Mouse (Mus musculus): ENCODE results near the gene Hspa4.
A peak's percentile ranks its signal among the peaks of the same experiment; 100 is the strongest.
"Not testable (repeated sequence)": the region's sequence is repeated elsewhere in the genome, so short reads cannot be mapped to it uniquely, and the experiment has no call there.

Hspa4 gene

DNA sequence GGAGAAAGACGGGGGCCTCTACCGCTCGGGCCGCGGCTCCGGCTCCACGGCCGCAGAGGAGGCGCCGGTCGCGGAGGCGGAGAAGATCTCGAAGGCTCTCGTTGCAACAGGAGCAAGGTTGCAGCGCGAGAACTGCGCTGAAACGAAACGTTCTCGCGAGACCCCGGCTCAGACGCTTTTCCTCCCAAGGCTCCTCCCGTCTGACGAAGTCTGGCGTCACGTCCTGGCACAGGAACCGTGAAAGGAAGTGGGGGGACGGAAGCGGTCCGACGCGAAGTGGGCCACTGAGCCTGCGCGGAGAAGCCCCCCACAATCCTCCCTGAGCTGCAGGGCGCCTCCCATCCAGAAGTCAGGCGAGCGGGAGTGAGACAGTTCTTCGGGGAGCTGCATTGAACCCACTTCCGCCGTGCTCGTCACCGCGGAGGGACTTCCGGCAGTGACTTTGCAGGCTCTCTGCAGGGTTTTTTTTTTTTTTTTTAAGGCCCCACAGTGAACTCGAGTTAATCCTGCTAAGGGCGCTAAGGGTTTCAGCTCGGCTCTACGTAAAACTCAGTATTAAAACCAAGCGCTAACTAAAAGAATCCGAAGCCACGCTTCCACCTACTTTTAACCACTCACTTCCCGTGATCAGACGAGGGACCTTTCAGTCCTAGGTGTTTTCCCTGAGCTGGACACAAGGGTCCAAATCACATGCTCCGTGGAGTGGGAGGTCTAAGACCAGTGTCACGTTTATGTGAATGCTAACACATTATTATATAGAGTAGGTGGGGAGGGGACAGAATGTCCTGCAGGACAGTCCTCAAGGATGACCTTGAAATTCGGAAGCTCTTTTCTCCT lies at the start of gene Hspa4:
Hspa4 (minus strand) TSS at position 128 of the 837 bp plus-strand sequence.
- DNase-seq, result peak; percentile 97

DNA sequence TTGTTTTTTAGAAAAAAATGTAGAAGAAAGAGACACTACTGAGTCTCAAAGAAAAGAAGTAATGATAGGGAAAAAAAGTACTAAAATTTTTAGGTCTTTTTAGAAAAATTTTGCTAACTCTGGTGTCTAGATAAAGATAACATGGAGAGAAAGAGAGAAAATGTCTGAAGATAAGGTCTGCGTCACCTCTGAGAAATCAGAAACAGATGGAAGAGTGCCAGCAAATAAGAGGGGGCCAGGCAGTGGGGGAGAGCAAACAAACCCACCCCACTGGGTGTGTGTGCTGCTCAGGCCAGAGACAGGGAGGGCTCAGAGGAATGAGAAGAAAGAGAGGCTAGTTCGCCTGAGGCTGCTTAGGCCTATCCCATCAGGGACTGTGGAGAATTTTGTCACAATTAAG lies 45.5 kb upstream of the Hspa4 start:
- DNase-seq, result no peak

DNA sequence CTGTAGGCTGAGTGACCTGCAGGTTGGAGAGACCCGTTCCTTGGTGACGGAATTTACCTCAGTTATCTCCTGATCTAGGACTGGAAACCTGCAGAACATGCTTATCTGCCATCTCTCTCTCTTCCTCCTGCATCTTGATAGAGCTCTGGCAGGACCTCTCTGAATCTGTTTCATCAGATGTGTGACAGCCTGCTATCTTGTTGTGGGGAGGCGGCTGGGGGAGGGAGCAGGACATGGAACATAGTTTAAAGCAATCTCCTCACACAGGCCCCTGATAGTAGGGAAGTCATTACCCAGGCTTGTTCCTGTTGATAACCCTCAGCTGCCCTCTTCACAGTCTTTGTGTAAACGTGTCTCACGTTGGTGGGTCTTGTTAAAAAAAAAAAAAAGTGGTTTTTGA lies 45.1 kb upstream of the Hspa4 start:
- peak; percentile 44 for DNase-seq

DNA sequence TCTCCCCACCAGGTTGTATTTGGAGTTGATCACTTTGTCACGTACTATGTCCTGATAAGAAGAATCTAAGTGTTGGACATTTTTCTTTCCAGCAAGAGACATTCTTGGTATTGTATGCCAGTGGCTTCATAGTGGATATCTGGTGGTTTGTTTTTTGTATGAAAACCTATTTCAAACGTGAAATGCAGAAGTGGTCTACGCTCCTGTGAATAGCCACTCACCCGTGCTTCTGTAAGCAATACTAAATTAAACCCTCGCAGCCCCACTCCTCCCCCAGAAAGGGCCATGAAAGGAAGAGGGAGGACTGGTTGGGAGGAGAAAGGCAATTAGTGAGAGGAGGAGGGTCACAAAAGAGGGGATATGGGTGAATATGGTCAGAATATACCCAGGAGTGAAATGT lies 42.5 kb upstream of the Hspa4 start:
- no peak for DNase-seq

DNA sequence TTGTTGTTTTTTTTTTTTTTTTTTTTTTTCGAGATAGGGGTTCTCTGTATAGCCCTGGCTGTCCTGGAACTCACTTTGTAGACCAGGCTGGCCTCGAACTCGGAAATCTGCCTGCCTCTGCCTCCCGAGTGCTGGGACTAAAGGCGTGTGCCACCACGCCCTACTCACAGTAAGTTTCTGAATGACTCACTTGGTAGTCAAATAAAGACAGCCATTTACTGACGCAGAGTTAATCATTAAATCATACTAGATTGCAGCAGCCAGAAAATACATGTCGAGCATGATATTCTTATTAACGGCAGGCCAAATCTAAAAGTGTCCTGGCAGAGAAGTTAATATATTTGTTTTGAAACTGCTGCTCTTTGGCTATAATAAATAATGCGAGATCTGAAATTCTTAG lies 40.8 kb upstream of the Hspa4 start:
- DNase-seq, result not testable (repeated sequence)

DNA sequence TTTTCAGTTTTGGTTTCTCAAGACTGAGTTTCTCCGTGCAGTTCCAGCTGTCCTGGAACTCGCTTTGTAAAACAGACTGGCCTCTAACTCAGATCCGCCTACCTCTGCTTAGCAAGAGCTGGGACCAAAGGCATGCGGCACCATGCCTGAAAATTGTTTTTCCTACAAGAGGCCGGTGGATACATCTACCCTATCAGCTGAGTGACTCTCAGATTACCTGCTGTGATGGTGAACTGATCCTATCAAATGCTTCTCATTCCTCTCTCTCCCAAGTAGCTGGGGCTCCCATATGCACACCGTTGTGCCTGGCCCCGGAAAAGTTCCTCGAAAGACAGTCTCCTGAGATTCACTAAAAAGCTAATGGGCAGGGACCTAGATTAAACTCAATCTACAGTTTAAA lies 37.4 kb upstream of the Hspa4 start:
- no peak for DNase-seq

DNA sequence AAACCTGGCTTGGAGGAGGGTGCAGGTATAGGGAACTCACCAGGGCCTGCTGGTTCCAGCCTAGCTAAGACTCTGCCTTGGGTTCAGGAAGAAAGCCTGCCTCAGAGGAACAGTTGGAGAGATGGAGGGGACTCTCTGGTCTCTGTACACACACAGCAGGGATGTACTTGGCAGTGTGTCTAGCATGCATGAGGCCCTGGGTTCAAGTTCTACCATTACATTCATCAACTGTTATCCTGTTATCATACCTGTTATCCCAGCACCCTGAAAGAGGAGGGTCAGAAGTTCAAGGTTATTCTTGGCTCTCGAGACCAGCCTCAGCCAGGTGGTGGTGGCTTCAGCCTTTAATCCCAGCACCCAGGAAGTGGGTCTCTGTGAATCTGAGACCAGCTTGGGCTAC lies 36.7 kb upstream of the Hspa4 start:
- no peak for DNase-seq

DNA sequence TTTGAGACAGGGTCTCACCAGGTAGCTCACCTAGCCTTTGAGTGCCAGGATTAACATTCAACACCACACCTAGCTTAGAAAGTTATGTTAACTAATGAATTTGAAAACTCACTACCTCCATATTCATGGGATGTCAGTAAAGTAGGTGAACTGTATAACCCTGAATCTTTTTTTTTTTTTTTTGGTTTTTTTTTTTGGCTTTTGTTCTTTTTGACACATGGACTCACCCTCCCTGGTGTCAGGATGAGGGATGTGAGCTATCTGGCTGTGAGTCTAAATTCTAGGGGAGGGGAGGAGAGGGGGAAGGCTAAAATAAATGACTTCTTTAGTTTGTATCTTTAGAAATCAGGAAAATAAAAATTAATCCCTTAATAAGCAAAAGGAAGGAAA lies 35.9 kb upstream of the Hspa4 start:
- no peak for DNase-seq

DNA sequence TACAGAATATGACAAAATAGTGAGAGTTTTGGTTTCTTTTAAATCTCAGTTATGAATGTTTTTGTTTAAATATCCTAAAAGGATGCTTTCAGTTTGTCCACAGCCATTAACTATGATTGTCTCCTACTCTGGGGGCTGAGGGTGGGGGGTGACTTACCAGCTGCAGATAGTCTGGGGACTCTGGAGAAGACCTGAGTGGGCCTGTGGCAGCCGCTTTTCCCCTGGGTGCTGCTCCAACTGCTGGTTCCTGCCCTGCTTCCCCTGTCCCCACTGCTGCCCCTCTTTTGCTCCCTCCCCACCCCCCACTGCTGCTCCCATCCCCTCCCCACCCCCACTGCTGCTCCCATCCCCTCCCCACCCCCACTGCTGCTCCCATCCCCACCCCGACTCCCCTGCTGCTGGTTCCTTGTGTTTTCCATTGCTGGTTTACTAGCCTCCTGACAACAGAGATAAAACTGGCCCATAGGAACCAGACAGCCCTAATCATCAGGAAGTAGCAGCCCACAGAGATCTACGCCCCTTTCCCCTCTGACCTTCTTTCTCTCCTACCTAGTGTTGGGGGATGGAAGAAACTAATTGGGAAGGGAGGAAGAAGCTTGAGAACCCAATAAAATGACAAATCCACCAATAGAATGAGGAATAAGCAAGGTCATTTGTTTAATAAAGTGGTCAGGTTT lies 35.4 kb upstream of the Hspa4 start:
- DNase-seq, result no peak

DNA sequence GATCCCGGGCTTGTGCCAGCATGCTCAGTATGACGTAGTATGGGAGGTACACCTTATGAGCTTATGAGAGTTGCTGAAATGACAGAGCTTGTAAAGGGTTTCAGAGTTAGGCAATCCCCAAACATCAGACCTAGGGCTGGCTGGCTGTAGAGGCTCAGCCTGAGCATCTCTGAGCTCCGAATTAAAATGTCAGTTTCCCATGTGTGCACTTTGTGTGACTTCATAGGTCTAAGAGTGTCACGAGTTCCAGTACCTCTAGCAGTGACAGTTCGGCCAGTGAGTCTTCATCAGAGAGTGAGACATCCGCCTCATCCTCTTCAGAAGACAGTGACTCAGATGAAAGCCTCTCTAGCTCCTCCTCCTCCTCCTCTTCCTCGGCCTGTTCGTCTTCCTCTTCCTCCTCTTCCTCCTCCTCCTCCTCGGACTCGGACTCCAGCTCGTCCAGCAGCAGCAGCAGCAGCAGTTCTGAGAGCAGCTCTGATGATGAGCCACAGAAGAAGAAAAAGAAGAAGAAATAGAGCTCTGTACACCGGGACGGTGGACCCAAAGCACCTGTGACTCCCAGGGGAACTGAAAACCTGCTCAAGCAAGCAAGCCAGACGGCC lies 31.9 kb upstream of the Hspa4 start:
- DNase-seq, result no peak

DNA sequence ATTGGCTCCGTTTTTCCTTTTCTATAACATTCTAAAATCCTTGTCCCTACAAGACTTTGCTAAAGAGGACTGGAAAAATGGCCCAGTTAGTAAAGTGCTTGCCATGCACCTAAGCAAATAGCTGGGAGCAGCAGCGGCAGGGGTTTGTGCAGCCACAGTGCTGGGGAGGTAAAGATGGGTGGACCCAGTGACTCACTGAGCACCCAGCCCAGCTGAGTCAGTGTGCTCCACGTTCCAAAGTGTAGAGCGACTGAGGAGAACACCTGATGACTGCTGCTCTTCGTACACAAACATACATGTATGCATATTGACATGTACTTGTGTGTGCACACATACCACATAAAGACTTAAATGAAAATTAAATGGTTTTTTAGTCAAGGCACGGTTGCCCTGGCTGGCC lies 30.9 kb upstream of the Hspa4 start:
- DNase-seq, result no peak

DNA sequence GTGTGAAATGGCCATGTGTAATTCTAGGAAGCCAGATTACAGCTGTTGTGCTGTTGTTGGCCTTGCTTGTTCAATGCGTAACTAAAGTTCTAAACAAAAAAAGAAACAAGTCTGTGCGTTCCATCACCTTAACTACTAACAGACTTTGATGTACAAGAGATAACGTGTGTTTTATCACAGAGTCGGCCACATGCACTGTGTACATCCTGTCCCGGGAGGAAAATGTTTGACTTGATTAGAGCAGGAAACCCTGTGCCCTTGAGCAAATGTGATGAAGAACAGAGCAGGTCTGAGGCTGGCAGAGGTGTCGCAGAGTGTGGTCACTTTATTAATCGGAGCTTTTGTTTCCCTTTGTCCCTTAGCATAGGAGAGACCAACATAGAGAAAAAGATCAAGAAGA lies 30.1 kb upstream of the Hspa4 start:
- no peak for DNase-seq

DNA sequence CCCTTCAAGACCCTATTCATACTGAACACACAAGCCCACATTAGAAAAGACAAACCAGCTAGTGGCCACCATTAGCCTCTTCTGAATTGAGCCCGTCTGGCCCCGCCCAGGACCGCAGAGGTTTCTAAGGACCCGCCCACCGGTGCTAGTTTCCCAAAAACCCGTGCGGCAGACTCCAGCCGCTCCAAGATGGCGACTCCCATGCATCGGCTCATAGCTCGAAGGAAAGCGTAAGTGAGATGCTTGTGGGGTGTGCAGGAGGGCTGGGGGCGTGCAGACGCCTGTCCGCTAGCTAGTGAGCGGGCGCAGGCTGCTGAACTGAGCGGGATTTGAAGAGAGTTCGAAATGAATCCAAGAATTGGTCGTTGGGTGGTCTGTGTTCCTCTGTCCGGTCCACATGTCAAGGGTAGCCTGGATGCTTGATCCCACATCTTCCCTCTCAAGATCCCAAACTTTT lies 24.3 kb upstream of the Hspa4 start, which contains the start of gene Zcchc10:
Zcchc10 (plus strand) TSS at position 168 of the 457 bp plus-strand sequence.
- peak; percentile 90 for DNase-seq

DNA sequence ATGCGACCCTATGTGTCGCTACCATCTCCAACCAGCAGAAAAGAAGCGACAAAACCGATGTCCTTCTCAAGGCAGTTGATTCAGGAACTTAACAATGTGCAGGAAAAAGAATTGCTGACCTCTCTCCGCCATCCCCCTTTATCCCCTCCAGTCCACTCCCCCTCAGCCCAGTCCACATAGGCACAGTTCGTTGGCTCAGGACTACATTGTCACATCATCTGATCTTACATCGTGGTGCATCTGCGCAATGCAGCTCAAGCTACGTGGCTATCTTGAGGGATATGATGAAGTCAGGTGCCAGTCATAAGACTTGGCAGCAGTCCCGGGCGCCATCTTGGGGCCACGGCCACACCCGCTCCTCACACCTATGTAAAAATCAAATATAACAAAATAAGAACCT lies 19.6 kb upstream of the Hspa4 start:
- not testable (repeated sequence) for DNase-seq

DNA sequence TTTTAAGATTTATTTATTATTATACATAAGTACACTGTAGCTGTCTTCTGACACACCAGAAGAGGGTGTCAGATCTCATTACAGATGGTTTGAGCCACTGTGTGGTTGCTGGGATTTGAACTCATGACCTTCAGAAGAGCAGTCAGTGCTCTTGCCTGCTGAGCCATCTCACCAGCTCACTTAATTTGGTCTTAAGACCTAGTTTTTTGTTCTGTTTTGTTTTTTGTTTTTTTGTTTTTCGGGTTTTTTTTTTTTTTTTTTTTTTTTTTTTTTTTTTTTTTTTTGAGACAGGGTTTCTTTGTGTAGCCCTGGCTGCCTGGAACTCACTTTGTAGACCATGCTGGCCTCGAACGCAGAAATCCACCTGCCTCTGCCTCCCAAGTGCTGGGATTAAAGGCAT lies 18.3 kb upstream of the Hspa4 start:
- DNase-seq, result not testable (repeated sequence)

DNA sequence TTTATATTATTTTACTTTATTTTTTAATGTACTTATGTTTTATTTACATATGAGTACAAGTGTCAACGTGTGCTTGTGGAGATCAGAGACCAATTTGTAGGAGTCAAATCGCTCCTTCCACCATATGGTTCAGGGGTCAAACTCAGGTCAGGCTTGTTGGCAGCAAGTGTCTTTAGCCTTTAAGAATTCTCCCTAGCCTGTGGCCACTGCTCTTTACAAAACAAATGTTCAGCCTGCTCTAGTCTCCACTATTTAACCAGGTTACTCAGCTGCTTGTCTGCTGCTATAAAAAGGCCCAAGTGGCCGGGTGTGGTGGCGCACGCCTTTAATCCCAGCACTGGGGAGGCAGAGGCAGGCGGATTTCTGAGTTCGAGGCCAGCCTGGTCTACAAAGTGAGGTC lies 17.8 kb upstream of the Hspa4 start:
- DNase-seq, result no peak

DNA sequence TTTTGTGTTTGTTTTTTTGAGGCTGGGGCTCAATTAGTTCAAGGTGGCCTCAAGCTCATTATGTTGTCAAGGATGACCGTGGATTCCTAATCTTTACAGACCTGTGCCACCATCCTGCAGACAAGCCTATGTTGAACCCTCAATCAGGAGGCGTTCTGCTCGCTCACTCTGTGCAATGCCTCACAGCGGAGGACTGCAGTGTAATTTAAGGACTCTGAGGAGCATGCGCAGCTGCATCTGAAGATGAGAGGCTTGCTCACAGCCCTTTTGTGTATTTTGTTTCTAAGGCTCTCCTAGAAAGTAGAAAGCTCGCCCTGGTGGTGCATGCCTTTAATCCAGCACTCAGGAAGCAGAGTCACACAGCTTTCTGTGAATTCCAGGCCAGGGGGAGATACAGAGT lies 16.7 kb upstream of the Hspa4 start:
- no peak for DNase-seq

DNA sequence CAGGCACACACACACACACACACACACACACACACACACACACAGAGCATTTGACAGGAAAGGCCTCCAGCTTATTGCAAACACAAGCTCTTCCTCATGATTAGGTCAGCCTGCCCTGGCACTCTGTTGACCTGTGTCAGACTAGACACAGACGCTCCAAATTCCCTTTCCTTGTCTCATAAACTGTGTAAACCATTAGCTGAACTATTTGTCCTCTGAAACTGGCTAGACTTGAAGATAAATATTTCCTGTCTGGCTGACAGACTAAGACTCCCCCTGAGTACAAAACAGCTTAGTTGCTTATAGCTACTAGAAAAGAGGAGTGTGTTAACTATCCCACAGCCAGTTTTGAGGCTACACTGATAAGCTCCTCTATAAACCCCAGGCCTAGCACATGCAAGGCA lies 14.5 kb upstream of the Hspa4 start:
- DNase-seq, result no peak

DNA sequence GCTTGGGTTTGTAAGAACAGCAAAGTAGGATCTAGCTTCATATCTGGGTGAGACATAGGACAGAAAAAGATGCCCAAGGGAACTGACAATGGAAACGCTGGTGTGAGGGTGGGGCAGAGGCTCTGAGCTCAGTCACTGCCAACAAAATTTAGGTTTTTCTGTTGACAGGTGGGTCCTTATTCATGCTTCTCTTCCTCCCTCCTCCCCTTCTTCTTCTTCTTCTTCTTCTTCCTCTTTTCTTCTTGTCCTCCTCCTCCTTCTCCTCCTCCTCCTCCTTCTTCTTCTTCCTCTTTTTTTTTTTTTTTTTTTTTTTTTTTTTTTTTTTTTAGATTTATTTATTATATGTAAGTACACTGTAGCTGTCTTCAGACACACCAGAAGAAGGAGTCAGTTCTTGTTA lies 12.6 kb upstream of the Hspa4 start:
- DNase-seq, result not testable (repeated sequence)

DNA sequence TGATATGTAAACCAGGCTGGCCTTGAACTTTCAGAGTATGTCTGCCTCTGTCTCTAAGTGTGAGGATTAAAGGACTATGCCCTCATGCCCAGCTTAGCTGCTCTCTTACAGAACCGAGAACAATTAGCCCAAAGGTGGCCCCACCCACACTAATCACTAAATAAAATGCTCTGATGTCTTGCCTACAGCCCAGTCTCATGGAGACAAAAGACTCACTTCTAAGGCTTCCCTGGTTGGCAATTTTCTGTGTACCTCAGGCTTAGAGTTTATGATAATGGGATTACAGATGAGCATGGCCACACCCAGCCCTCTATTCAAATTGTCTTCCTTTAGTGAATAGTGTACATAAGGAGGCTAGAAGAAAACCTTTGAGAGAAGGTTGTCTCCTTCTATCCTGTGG lies 11.1 kb upstream of the Hspa4 start:
- no peak for DNase-seq

DNA sequence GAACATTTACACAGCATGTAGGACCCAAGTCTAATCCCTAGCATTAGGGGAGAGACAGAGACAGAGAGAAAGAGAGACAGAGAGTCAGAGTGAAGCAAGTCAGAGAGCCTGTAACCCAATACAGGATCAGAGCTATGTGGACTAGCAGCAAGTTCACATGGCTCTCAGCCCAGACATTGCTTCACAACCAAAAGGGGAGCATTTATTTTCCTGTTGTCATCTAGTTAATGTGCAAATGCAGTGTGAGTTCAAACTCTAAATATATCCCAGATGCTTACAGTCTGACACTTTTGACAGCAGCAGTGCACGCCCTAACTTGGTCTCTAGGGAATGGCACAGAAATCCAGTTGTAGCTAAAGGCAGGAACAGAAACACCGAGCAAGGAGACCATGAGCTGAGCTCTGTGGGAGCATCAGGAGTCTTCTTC lies 8.6 kb upstream of the Hspa4 start:
- no peak for DNase-seq

DNA sequence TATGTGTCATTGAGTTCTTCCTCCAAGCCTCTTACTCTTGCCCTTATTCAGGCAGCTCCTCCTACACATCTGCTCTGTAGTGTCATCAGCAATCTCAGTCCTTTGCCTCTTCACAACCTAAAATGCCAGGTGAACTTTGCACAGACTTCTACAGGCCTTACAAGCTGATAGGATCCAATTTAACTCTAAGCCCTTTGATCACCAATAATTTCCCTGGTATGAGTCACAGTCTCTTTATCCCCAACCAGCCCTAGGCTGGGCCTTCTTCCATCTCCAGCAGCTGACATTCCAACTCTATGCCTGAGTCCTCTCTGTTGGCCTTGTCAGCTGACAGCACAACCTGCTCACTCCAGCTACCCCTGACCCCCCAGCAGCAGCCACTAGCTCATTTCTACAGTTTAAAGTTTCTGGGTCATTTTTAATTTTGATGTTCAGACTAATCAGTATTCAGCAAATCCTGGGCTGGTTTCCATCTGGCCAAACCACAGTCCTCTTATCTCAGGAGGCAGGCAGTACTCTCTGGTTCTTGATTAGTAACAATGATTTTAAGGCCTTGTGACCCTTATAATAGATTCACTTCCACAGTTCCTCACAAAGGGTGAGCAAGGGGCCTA lies 8.1 kb upstream of the Hspa4 start:
- no peak for DNase-seq

DNA sequence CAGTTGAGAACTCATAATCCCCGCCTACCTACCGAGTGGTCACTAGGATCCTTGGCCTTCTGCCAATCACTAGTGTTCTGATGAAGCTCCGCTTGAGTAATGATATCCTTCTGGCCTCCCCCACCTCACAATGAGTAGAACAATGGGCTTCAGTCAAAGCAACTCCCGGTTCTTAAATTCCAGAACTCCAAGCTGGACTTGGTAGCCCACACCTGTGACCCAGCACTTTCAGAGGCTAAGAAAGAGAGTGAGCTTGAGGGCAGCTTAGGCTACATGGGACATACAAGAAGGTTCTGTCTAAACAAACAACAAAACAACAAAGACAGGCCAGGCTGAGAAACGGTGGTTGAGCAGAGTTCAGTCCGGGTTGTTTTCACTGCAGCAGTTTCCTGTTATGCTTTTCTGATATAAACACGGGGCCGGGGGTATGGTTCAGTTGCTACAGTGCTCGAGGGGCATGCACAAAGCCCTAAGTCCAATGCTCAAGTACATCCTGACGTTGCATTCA lies 7.4 kb upstream of the Hspa4 start:
- DNase-seq, result no peak
